Mouse (Mus musculus) embryonic fibroblast, embryonic 13.5 days (primary cell): ENCODE measurements around the gene Pdia3. TPM values are rescaled to one million over a fixed set of nuclear protein-coding genes. Genes with fewer than 3 reads are reported as not detected.
"Not testable (repeated sequence)": the region's sequence is repeated elsewhere in the genome, so short reads cannot be mapped to it uniquely, and the experiment has no call there.

ENCODE experiments used
- H3K27ac ChIP-seq: 2 replicates; pipeline ENCODE4 v1.5.1; 2012; ENCODE audit warnings: low read length, control low read depth, inconsistent platforms; ENCODE audit not compliant: insufficient read depth
- H3K4me1 ChIP-seq: 2 replicates; pipeline ENCODE4 v1.6.1; 2011; ENCODE audit warnings: low read length; ENCODE audit not compliant: control insufficient read depth, insufficient read depth
- H3K4me3 ChIP-seq: 2 replicates; pipeline ENCODE4 v1.5.1; 2011; ENCODE audit warnings: mild to moderate bottlenecking, control low read depth, low read length; ENCODE audit not compliant: insufficient read depth
- CTCF ChIP-seq: IDR thresholded peaks from 2 replicates; pipeline ENCODE4 v1.5.1; 2011; ENCODE audit warnings: mild to moderate bottlenecking, control low read depth, low read length, moderate library complexity, borderline replicate concordance; ENCODE audit not compliant: insufficient read depth
- POLR2A ChIP-seq: IDR thresholded peaks from 2 replicates; pipeline ENCODE4 v1.6.1; 2011; ENCODE audit warnings: low read depth, mild to moderate bottlenecking, control low read depth, low read length, moderate library complexity
- polyA plus RNA-seq: library from polyadenylated mRNA; stranded (reverse); fragments of >200 nt; gene quantifications from 2 replicates; pipeline ENCODE4 v1.2.4, GENCODE M21; 2011; ENCODE audit warnings: low read depth; ENCODE audit not compliant: missing spikeins, insufficient read length

Pdia3 gene
- polyA plus RNA-seq, 1 experiment = 1,111 TPM

DNA sequence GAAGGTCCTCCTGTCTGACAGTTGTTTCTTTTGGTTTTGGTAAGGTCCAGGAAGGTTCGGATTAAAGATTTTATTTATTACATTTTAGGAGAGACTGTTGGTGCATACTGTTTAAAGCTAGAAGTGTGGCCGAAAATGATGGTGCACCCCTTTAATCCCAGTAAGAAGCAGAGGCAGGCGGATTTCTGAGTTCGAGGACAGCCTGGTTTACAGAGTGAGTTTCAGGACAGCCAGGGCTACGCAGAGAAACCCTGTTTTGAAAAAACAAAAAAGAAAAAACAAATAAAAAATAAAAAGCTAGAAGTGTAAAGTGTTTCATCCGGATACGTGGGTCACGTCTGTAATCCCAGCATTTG, 60.6 kb downstream of the Pdia3 start:
- H3K4me1 ChIP-seq = no peaks in the 10 kb centered on the region
- TF ChIP-seq CTCF (no peak), POLR2A (no peak)
- peak overlapping the region; percentile 51 for H3K4me3 ChIP-seq
- H3K27ac ChIP-seq = 0 out of 2 replicates have a peak overlapping the region, but pooled peaks have one; percentile 18

DNA sequence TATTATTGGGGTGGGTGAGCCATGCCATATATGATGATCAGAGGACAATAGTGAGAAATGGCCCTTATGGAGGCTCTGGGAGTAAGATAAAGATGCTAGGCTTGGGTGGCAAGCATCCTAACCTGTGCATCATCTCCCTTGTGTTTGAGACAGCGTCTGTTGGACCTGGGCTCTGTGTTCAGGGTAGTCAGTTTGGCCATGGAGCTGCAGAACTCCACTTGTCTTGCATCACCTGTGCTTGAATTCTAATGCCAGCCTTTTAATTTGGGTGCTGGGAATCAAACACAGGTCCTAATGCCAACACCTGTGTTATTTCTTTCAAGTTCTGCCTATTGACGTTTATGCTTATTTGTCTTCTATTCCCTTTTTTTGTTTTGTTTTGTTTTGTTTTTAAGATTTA, 61.7 kb downstream of the Pdia3 start:
- H3K27ac ChIP-seq, H3K4me1 ChIP-seq: not testable (repeated sequence)

DNA sequence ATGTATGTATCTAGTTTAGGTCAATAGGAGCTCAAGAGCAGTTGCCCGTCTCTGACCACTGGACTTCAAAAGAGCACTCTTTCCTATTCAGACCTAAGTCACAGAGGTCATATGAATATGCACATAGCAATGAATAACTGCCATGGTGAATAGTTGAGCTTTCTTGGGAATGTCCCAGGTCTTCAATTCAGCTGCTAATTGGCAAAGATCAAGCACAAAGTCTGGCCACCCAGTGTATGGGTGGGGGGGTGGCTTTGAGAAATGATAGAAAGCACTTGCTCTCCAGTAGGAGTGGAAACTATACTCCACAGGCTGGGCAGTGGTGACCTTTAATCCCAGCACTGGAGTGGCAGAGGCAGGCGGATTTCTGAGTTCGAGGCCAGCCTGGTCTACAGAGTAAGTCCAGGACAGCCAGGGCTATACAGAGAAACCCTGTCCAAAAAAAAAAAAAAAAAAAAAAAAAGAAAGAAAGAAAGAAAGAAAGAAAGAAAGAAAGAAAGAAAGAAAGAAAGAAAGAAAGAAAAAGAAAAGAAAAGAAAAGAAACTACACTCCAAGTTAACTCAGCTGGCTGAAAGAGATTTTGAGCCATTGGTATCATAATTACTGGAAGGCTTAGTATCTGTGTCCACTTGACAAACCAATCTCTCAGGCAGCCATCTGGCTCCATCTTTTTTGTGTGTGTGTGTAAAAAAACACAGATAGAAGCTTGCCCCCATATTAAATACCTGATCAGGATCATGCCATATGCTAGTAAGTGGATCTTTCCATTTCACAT, 64.1 kb downstream of the Pdia3 start:
- TF ChIP-seq CTCF (no peak), POLR2A (no peak)
- Histone ChIP-seq H3K4me3 (no peak overlapping the region), H3K27ac (no peak overlapping the region), H3K4me1 (no peaks in the 10 kb centered on the region)

More for the DNA sequence above, 61.7 kb downstream of the Pdia3 start:
- H3K4me3 ChIP-seq = not testable (repeated sequence)

DNA sequence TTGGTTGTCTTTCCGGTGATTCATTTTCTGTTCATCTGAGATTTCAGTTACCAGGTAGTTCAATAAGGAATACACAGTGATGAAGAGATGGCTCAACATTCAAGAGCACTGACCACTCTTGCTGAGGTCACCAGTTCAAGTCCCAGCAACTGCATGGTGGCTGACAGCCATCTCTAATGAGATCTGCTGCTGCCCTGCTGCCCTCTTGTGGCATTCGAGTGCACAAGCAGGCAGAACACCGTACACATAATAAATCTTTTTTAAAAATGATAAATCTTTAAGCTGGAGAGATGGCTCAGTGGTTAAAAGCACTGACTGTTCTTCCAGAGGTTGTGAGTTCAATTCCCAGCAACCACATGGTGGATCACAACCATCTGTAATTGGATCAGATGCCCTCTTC, 66.9 kb downstream of the Pdia3 start:
- Histone ChIP-seq H3K4me3 (no peak overlapping the region), H3K27ac (no peak overlapping the region), H3K4me1 (no peaks in the 10 kb centered on the region)
- TF ChIP-seq POLR2A (no peak), CTCF (peak; percentile 76; the same call in 1 of the 2 replicates)

DNA sequence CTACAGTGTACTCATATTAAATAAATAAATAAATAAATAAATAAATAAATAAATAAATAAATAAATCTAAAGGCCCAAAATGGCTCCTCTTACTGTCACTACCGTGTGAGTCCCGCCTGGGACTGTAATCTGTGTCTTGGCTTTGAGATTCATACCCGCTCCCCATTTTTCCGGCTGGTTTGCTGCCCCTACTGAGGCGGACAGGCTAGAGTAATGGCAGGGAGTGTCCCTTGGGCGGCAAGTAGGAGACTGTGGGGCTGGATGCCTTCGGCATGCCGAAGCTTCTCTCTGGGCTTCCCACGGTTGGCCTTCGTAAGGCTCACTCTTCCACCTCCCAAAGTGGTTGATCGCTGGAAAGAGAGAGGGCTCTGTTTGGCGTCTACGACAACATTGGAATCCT, 67.3 kb downstream of the Pdia3 start:
- H3K4me1 ChIP-seq, H3K4me3 ChIP-seq: not testable (repeated sequence)

DNA sequence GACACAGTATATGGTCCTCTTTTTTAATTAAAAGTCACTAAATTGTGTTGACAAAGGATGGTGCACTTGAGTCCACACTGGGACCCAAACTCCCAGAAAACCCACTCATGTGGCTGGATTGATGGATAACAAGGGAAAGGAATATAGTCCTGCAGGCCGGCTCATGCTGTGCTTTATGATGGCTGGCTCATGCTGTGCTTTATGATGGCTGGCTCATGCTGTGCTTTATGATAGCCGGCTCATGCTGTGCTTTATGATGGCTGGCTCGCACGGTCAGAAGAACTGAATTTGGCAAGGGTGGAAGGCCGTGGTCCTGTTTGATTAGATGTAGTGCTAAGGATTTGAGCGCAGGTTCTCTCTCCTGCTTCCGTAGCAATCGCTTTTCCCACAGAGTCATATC, 70.0 kb downstream of the Pdia3 start:
- no peak overlapping the region for H3K27ac ChIP-seq
- TF ChIP-seq CTCF (no peak), POLR2A (no peak)
- no peak overlapping the region for H3K4me3 ChIP-seq

More for the DNA sequence above, 67.3 kb downstream of the Pdia3 start:
- H3K27ac ChIP-seq = not testable (repeated sequence)

DNA sequence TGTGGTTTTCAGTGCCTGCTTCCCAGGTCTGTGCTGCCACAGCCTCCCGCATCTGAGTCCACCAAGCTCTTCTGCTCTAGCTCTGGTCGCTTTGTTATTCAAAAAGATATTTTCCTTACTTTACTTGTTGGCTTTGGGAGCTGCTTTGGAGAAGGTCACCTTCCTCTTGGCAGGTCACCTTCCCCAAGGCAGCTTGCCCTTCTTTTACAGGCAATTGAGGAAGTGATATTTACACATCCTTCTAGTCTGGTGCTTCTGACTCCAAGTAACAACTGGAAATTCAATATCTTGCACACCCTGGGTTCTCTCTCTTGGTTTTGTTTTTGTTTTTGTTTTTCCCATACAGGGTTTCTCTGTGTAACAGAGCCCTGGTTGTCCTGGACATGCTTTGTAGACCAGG, 70.8 kb downstream of the Pdia3 start:
- H3K27ac ChIP-seq, H3K4me1 ChIP-seq, H3K4me3 ChIP-seq: not testable (repeated sequence)

More for the DNA sequence above, 70.0 kb downstream of the Pdia3 start:
- H3K4me1 ChIP-seq = no peaks in the 10 kb centered on the region

Other genes starting within 250 kb of the Pdia3 start
- gene Tubgcp4, start 243.1 kb upstream of the Pdia3 start, polyA plus RNA-seq = 41.5 and 48.2 TPM in 2 replicates
- gene Zscan29, start 242.7 kb upstream of the Pdia3 start, polyA plus RNA-seq = 10.3 and 10.8 TPM in 2 replicates
- 54.5 and 61.5 TPM in 2 replicates for gene Trp53bp1, start 142.4 kb upstream of the Pdia3 start, polyA plus RNA-seq
- 61.1 and 75.0 TPM in 2 replicates for gene Map1a, start 124.2 kb upstream of the Pdia3 start, polyA plus RNA-seq
- gene Ppip5k1, start 58.4 kb upstream of the Pdia3 start, polyA plus RNA-seq = 8.4 and 9.0 TPM in 2 replicates
- not detected in 2 replicates for gene Ckmt1, start 56.1 kb upstream of the Pdia3 start, polyA plus RNA-seq
- gene Strc, start 26.6 kb upstream of the Pdia3 start, polyA plus RNA-seq = not detected in 2 replicates
- 1.5 and 2.8 TPM in 2 replicates for gene Catsper2, start within 50 bp of the Pdia3 start, polyA plus RNA-seq
- not detected in 2 replicates for gene Ell3, start 30.5 kb downstream of the Pdia3 start, polyA plus RNA-seq
- gene Serf2, start 35.4 kb downstream of the Pdia3 start, polyA plus RNA-seq = 553 and 625 TPM in 2 replicates
- gene Hypk, start 39.5 kb downstream of the Pdia3 start, polyA plus RNA-seq = 80.6 and 86.4 TPM in 2 replicates
- gene Serinc4, start 43.0 kb downstream of the Pdia3 start, polyA plus RNA-seq = 0.63 TPM in 1 of 2 replicates, not detected in the other
- 24.7 and 28.7 TPM in 2 replicates for gene Mfap1b, start 60.3 kb downstream of the Pdia3 start, polyA plus RNA-seq
- gene Mfap1a, start 92.9 kb downstream of the Pdia3 start, polyA plus RNA-seq = 27.8 and 31.9 TPM in 2 replicates
- gene Wdr76, start 92.9 kb downstream of the Pdia3 start, polyA plus RNA-seq = 6.6 and 8.6 TPM in 2 replicates